In the genomic region with DNA sequence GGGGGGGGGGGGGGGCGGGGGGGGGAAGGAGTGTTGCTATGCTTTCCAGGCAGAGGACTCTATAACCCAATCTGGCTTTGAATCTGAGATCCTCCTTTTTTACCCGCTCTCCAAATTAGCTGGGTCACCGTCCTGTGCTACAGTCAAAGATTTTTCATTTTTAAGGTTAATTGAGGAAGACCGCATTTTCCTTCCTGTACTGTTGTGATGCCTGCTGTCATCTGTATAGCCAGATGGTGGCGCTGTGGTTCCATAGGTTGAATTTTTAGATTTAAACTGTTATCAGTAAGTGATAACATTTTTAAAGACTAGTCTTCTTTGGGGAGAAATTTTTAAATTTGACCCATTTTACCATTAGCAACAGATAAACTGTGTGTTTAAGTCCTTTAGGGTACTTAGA, we compare ENCODE assay signal across 8 mouse cellular contexts. TPM values are rescaled to one million over a fixed set of nuclear protein-coding genes. Genes with fewer than 3 reads are reported as not detected.
DNase-seq lines count a peak whose midpoint lies in the region; ATAC-seq and TF ChIP-seq lines count a peak whose summit lies in the region.

No protein-coding gene starts in this region.

- no peak overlapping the region for H3K27ac ChIP-seq in intestine, postnatal 0 days (ENCODE audit: low read depth, low read length)
- H3K27ac ChIP-seq in intestine, embryonic 16.5 days (ENCODE audit: low read length): no peak overlapping the region
- H3K27ac ChIP-seq in hindbrain, embryonic 16.5 days (ENCODE audit: low read depth, low read length): no peak overlapping the region
- no peak overlapping the region for H3K27ac ChIP-seq in limb, embryonic 14.5 days (replicated peaks; ENCODE audit: low read depth, low read length)
- H3K27ac ChIP-seq in stomach, postnatal 0 days (replicated peaks): no peak overlapping the region

- peak; percentile 82 for TF ChIP-seq CTCF in intestine, postnatal 0 days (IDR thresholded peaks at IDR 0.05; ENCODE audit: low read depth)
- TF ChIP-seq CTCF in stomach, postnatal 0 days (IDR thresholded peaks at IDR 0.05; ENCODE audit: low read depth): peak; percentile 82

- no peaks in the 10 kb centered on the region for H3K36me3 ChIP-seq in intestine, postnatal 0 days (ENCODE audit: control insufficient read depth, insufficient read depth)
- H3K36me3 ChIP-seq in intestine, embryonic 16.5 days (ENCODE audit: control insufficient read depth, insufficient read depth, low read length): no peaks in the 10 kb centered on the region
- no peaks in the 10 kb centered on the region for H3K36me3 ChIP-seq in hindbrain, embryonic 16.5 days (ENCODE audit: control insufficient read depth, insufficient read depth, low read length)
- H3K36me3 ChIP-seq in limb, embryonic 14.5 days (ENCODE audit: control insufficient read depth, insufficient read depth, low read length): no peaks in the 10 kb centered on the region
- no peaks in the 10 kb centered on the region for H3K36me3 ChIP-seq in stomach, postnatal 0 days (ENCODE audit: control insufficient read depth, insufficient read depth, low read length)

- TF ChIP-seq EP300 in stomach, postnatal 0 days (optimal IDR thresholded peaks at IDR 0.05): no peak

- H3K4me3 ChIP-seq in intestine, postnatal 0 days (ENCODE audit: low read depth, low read length): no peak overlapping the region
- no peak overlapping the region for H3K4me3 ChIP-seq in intestine, embryonic 16.5 days (ENCODE audit: low read length)
- no peak overlapping the region for H3K4me3 ChIP-seq in hindbrain, embryonic 16.5 days (ENCODE audit: low read length)
- H3K4me3 ChIP-seq in limb, embryonic 14.5 days (replicated peaks; ENCODE audit: low read length): no peak overlapping the region
- H3K4me3 ChIP-seq in stomach, postnatal 0 days (ENCODE audit: low read depth, low read length): no peak overlapping the region

- WGBS in intestine, postnatal 0 days: 7% methylated on average over 4 of the region's 5 CpGs
- WGBS in intestine, embryonic 16.5 days: 5% methylated on average over 5 of the region's 5 CpGs
- WGBS in hindbrain, embryonic 16.5 days: 3% methylated on average over 4 of the region's 5 CpGs
- 4% methylated on average over 4 of the region's 5 CpGs for WGBS in limb, embryonic 14.5 days
- WGBS in stomach, postnatal 0 days: 2% methylated on average over 5 of the region's 5 CpGs

- no peak for TF ChIP-seq POLR2A in limb, embryonic 14.5 days (IDR thresholded peaks at IDR 0.05; ENCODE audit: borderline replicate concordance, extremely low read depth, insufficient read depth, insufficient read length)

- H3K9me3 ChIP-seq in intestine, postnatal 0 days (ENCODE audit: control insufficient read depth): no peaks in the 10 kb centered on the region
- no peaks in the 10 kb centered on the region for H3K9me3 ChIP-seq in intestine, embryonic 16.5 days (ENCODE audit: control insufficient read depth, low read length)
- H3K9me3 ChIP-seq in hindbrain, embryonic 16.5 days (ENCODE audit: control insufficient read depth, low read length): no peaks in the 10 kb centered on the region
- no peaks in the 10 kb centered on the region for H3K9me3 ChIP-seq in limb, embryonic 14.5 days (ENCODE audit: control insufficient read depth, low read length)
- H3K9me3 ChIP-seq in stomach, postnatal 0 days (ENCODE audit: control insufficient read depth, low read length): no peaks in the 10 kb centered on the region

- DNase-seq in NIH3T3 (ENCODE audit: low read depth): peak; percentile 38
- DNase-seq in embryo, embryonic 11.5 days (ENCODE audit: low read depth, low spot score): peak; percentile 20
- DNase-seq in limb, embryonic 14.5 days (ENCODE audit: low spot score): peak; percentile 50
- DNase-seq in stomach, postnatal 0 days (ENCODE audit: low spot score): peak; percentile 21
- no peak for DNase-seq in yolk sac, embryonic 10.5 days (ENCODE audit: low spot score)

- no peaks in the 10 kb centered on the region; the same call in 1 of the 2 replicates for H3K27me3 ChIP-seq in intestine, postnatal 0 days (replicated peaks; ENCODE audit: control insufficient read depth, insufficient read depth, low read length)
- H3K27me3 ChIP-seq in intestine, embryonic 16.5 days (replicated peaks; ENCODE audit: control insufficient read depth, insufficient read depth, low read length): no peaks in the 10 kb centered on the region
- H3K27me3 ChIP-seq in hindbrain, embryonic 16.5 days (replicated peaks; ENCODE audit: control insufficient read depth, insufficient read depth, low read length): peaks cover 1% of the 10 kb centered on the region
- H3K27me3 ChIP-seq in limb, embryonic 14.5 days (ENCODE audit: control insufficient read depth, insufficient read depth, low read length): no peaks in the 10 kb centered on the region
- no peaks in the 10 kb centered on the region; the same call in 1 of the 2 replicates for H3K27me3 ChIP-seq in stomach, postnatal 0 days (ENCODE audit: control insufficient read depth, insufficient read depth, low read length)

- H3K4me2 ChIP-seq in intestine, postnatal 0 days (replicated peaks; ENCODE audit: low read depth): no peak overlapping the region
- no peak overlapping the region for H3K4me2 ChIP-seq in intestine, embryonic 16.5 days (ENCODE audit: low read depth, low read length)
- H3K4me2 ChIP-seq in hindbrain, embryonic 16.5 days (ENCODE audit: low read length): peak overlapping the region; percentile 51
- 0 out of 2 replicates have a peak overlapping the region, but pooled peaks have one; percentile 19 for H3K4me2 ChIP-seq in limb, embryonic 14.5 days (replicated peaks; ENCODE audit: low read depth, low read length, severe bottlenecking)
- H3K4me2 ChIP-seq in stomach, postnatal 0 days (replicated peaks; ENCODE audit: low read depth): no peak overlapping the region

- no peak for ATAC-seq in intestine, postnatal 0 days
- no peak for ATAC-seq in intestine, embryonic 16.5 days
- peak; percentile 31 for ATAC-seq in hindbrain, embryonic 16.5 days
- ATAC-seq in limb, embryonic 14.5 days (ENCODE audit: low FRiP score, low read depth): no peak
- ATAC-seq in stomach, postnatal 0 days (ENCODE audit: low FRiP score, low TSS enrichment): no peak

- H3K4me1 ChIP-seq in intestine, postnatal 0 days (replicated peaks; ENCODE audit: control insufficient read depth, insufficient read depth, low read length): no peaks in the 10 kb centered on the region
- H3K4me1 ChIP-seq in intestine, embryonic 16.5 days (ENCODE audit: control insufficient read depth, insufficient read depth, low read length): peaks cover 6% of the 10 kb centered on the region; the same call in 1 of the 2 replicates
- H3K4me1 ChIP-seq in hindbrain, embryonic 16.5 days (ENCODE audit: control insufficient read depth, insufficient read depth, low read depth, low read length): peaks cover 10% of the 10 kb centered on the region
- H3K4me1 ChIP-seq in limb, embryonic 14.5 days (ENCODE audit: control insufficient read depth, insufficient read depth, low read length): 0 out of 2 replicates have a peak, but pooled peaks cover 3% of the 10 kb centered on the region
- no peaks in the 10 kb centered on the region for H3K4me1 ChIP-seq in stomach, postnatal 0 days (replicated peaks; ENCODE audit: control insufficient read depth, insufficient read depth)

- H3K9ac ChIP-seq in intestine, postnatal 0 days (ENCODE audit: low read depth, low read length): no peak overlapping the region
- no peak overlapping the region for H3K9ac ChIP-seq in intestine, embryonic 16.5 days (ENCODE audit: low read depth, low read length)
- H3K9ac ChIP-seq in hindbrain, embryonic 16.5 days (ENCODE audit: low read depth, low read length): 0 out of 2 replicates have a peak overlapping the region, but pooled peaks have one; percentile 29
- no peak overlapping the region for H3K9ac ChIP-seq in limb, embryonic 14.5 days (ENCODE audit: low read depth, low read length, severe bottlenecking)
- no peak overlapping the region for H3K9ac ChIP-seq in stomach, postnatal 0 days (ENCODE audit: low read length)

RNA-seq across cellular contexts. Expression of gene Atoh1, which starts 44.0 kb away (rescaled TPM):
- polyA plus RNA-seq in intestine, postnatal 0 days (2015; fragmentation: Nextera tagmentation; extraction: Ambion mirVana): 5.2 and 8.4 TPM in 2 replicates
- 9.9 and 10.3 TPM in 2 replicates for polyA plus RNA-seq in intestine, embryonic 16.5 days (2015; fragmentation: Nextera tagmentation; extraction: Ambion mirVana)
- polyA plus RNA-seq in hindbrain, embryonic 16.5 days (2015; fragmentation: Nextera tagmentation; extraction: Ambion mirVana): 9.0 and 14.4 TPM in 2 replicates
- 0.03 and 0.04 TPM in 2 replicates for polyA plus RNA-seq in limb, embryonic 14.5 days (2012; rRNA removed)
- polyA plus RNA-seq in limb, embryonic 14.5 days (2014; fragmentation: Nextera tagmentation; extraction: Ambion mirVana): 0.14 TPM in 1 of 2 replicates, not detected in the other
- polyA plus RNA-seq in stomach, postnatal 0 days (2015; fragmentation: Nextera tagmentation; extraction: Ambion mirVana): 0.07 and 0.11 TPM in 2 replicates

Comparison
In these comparisons a context has a peak if more than half of its experiments do, and no peak if none do; other contexts are left out.
1. H3K4me2 ChIP-seq: peak in hindbrain, embryonic 16.5 days (single experiment) and limb, embryonic 14.5 days (single experiment); none in intestine, postnatal 0 days (single experiment), intestine, embryonic 16.5 days (single experiment) and stomach, postnatal 0 days (single experiment).